Mouse (Mus musculus): ENCODE measurements at regions not wholly inside any gene's neighbourhood (a gene's known extent, or its start where the extent isn't known, plus 50 kb on each side); places are given as distances from the start of the nearest gene placed in this dataset.
A peak's percentile ranks its signal among the peaks of the same experiment; 100 is the strongest.

GRCm38 (mm10) chr7:36829710-36830109, 131.8 kb downstream of the Tshz3 start:
- no peak for DNase-seq

GRCm38 (mm10) chr7:36830155-36830554, 132.2 kb downstream of the Tshz3 start:
- no peak for DNase-seq

- DNase-seq, result no peak
Measured at GRCm38 (mm10) chr7:36848279-36848678, 150.4 kb downstream of the Tshz3 start.

GRCm38 (mm10) chr7:36851275-36851889, 153.5 kb downstream of the Tshz3 start:
- DNase-seq, result no peak

GRCm38 (mm10) chr7:36854308-36854707, 156.4 kb downstream of the Tshz3 start:
- no peak for DNase-seq

- no peak for DNase-seq
Measured at GRCm38 (mm10) chr7:36859428-36859827, 161.5 kb downstream of the Tshz3 start.

- no peak for DNase-seq
Measured at GRCm38 (mm10) chr7:36862481-36862880, 164.6 kb downstream of the Tshz3 start.

GRCm38 (mm10) chr7:36863745-36864144, 165.8 kb downstream of the Tshz3 start:
- no peak for DNase-seq

- DNase-seq, result no peak
Measured at GRCm38 (mm10) chr7:36864675-36865074, 166.8 kb downstream of the Tshz3 start.

- no peak for DNase-seq
Measured at GRCm38 (mm10) chr7:36866602-36867001, 168.7 kb downstream of the Tshz3 start.

GRCm38 (mm10) chr7:36874004-36874403, 176.1 kb downstream of the Tshz3 start:
- no peak for DNase-seq

- DNase-seq, result no peak
Measured at GRCm38 (mm10) chr7:36877686-36878085, 179.8 kb downstream of the Tshz3 start.

GRCm38 (mm10) chr7:36892776-36893500, 195.0 kb downstream of the Tshz3 start:
- DNase-seq, result peak; percentile 63 to 73

- peak; percentile 17 to 21 for DNase-seq
Measured at GRCm38 (mm10) chr7:36896339-36896738, 198.4 kb downstream of the Tshz3 start.

GRCm38 (mm10) chr7:36901537-36901936, 203.6 kb downstream of the Tshz3 start:
- DNase-seq, result no peak

GRCm38 (mm10) chr7:36913304-36913703, 215.4 kb downstream of the Tshz3 start:
- DNase-seq, result no peak

GRCm38 (mm10) chr7:36914261-36914660, 216.3 kb downstream of the Tshz3 start:
- DNase-seq, result no peak

- DNase-seq, result no peak
Measured at GRCm38 (mm10) chr7:36915171-36915570, 217.3 kb downstream of the Tshz3 start.

- no peak for DNase-seq
Measured at GRCm38 (mm10) chr7:36917011-36917410, 219.1 kb downstream of the Tshz3 start.

GRCm38 (mm10) chr7:36919413-36919812, 221.5 kb downstream of the Tshz3 start:
- no peak for DNase-seq

- no peak for DNase-seq
Measured at GRCm38 (mm10) chr7:36921003-36921402, 223.1 kb downstream of the Tshz3 start.

- no peak for DNase-seq
Measured at GRCm38 (mm10) chr7:36933490-36933889, 235.6 kb downstream of the Tshz3 start.

GRCm38 (mm10) chr7:36934792-36935555, 237.1 kb downstream of the Tshz3 start:
- no peak for DNase-seq

- DNase-seq, result no peak
Measured at GRCm38 (mm10) chr7:36940611-36941010, 242.7 kb downstream of the Tshz3 start.

Measured in cerebellum, postnatal 14 days (tissue).